Mouse (Mus musculus): ENCODE results near the gene BC029722. TPM values are rescaled to one million over a fixed set of nuclear protein-coding genes. Genes with fewer than 3 reads are reported as not detected.

BC029722 gene
- total and polyA plus RNA-seq, 3 experiments, result 12.4 to 33.8 (median 22.7) TPM

- dilution Hi-C loops (cut with MboI; ENCODE audit: extremely low pct_ligation_motif_present, extremely low pct_unique_long_range_greater_than_20kb, low sequenced_read_pairs) (no loop called here), in situ Hi-C loops (cut with MboI; ENCODE audit: low pct_ligation_motif_present, low pct_unique_long_range_greater_than_20kb, low sequenced_read_pairs) (no loop called here)
- no peaks in the 10 kb centered on the region for H3K79me2 ChIP-seq (replicated peaks; ENCODE audit: control insufficient read depth, extremely low read depth, insufficient read depth, poor library complexity, severe bottlenecking)
- TF ChIP-seq USF1 (IDR thresholded peaks at IDR 0.05; ENCODE audit: low read depth, low read length) (no peak), BHLHE40 (IDR thresholded peaks at IDR 0.05; ENCODE audit: low read depth, low read length) (no peak), IRF4 (IDR thresholded peaks at IDR 0.05; ENCODE audit: low read depth, low read length) (no peak), NRF1 (IDR thresholded peaks at IDR 0.05; ENCODE audit: low read depth, low read length) (no peak), ELF1 (IDR thresholded peaks at IDR 0.05; ENCODE audit: low read depth, low read length) (no peak), USF2 (conservative IDR thresholded peaks at IDR 0.05; ENCODE audit: low read depth, low read length) (no peak), ZNF384 (IDR thresholded peaks at IDR 0.05; ENCODE audit: low read depth, low read length) (no peak)
- no peak overlapping the region for H3K4me3 ChIP-seq (replicated peaks in 1 of 3; ENCODE audit: low read depth in 2 of 3, low read length in 2 of 3, poor library complexity in 1 of 3)
- no peak overlapping the region for H3K4me2 ChIP-seq (ENCODE audit: insufficient read depth, low read depth, poor library complexity, severe bottlenecking)
- no peaks in the 10 kb centered on the region for H3K4me1 ChIP-seq (ENCODE audit: control insufficient read depth in 1 of 2, insufficient read depth in 2 of 2)
- H3K9me3 ChIP-seq (replicated peaks; ENCODE audit: low read length), result no peaks in the 10 kb centered on the region
- peaks cover 45% of the 10 kb centered on the region for H3K27me3 ChIP-seq (replicated peaks)
- no peak for DNase-seq (ENCODE audit: extremely low read depth)
- no peaks in the 10 kb centered on the region for H3K36me3 ChIP-seq (replicated peaks in 1 of 2; ENCODE audit: control insufficient read depth in 1 of 2, insufficient read depth in 1 of 2, low read length in 1 of 2)
- no peak overlapping the region for H3K9ac ChIP-seq (ENCODE audit: insufficient read depth, low read depth)
- no peak overlapping the region for H3K27ac ChIP-seq (ENCODE audit: insufficient read depth, low read depth)
Observed at GRCm38 (mm10) chr2:155798613-155799012, 20.6 kb downstream of the BC029722 start.

- TF ChIP-seq NRF1 (IDR thresholded peaks at IDR 0.05; ENCODE audit: low read depth, low read length) (no peak), EP300 (IDR thresholded peaks at IDR 0.05; ENCODE audit: low read length) (no peak), SIN3A (IDR thresholded peaks at IDR 0.05; ENCODE audit: low read length) (no peak), RAD21 (IDR thresholded peaks at IDR 0.05; ENCODE audit: low read depth, low read length) (no peak), NELFE (IDR thresholded peaks at IDR 0.05; ENCODE audit: low read depth, low read length) (no peak), POLR2A (IDR thresholded peaks at IDR 0.05; ENCODE audit: low read depth, low read length) (no peak), USF2 (conservative IDR thresholded peaks at IDR 0.05; ENCODE audit: low read depth, low read length) (no peak), ZNF384 (IDR thresholded peaks at IDR 0.05; ENCODE audit: low read depth, low read length) (no peak), CHD1 (IDR thresholded peaks at IDR 0.05; ENCODE audit: low read depth, low read length) (no peak), JUN (IDR thresholded peaks at IDR 0.05; ENCODE audit: insufficient read depth, low read depth, low read length) (no peak), ELF1 (IDR thresholded peaks at IDR 0.05; ENCODE audit: low read depth, low read length) (no peak), SMC3 (IDR thresholded peaks at IDR 0.05; ENCODE audit: low read depth, low read length) (no peak), TBP (conservative IDR thresholded peaks at IDR 0.05; ENCODE audit: low read depth, low read length) (no peak), E2F4 (IDR thresholded peaks at IDR 0.05; ENCODE audit: insufficient replicate concordance, low read depth, low read length) (no peak)
- DNase-seq (ENCODE audit: extremely low read depth), result no peak
- peaks cover 48% of the 10 kb centered on the region for H3K27me3 ChIP-seq (replicated peaks)
- dilution Hi-C loops (cut with MboI; ENCODE audit: extremely low pct_ligation_motif_present, extremely low pct_unique_long_range_greater_than_20kb, low sequenced_read_pairs) (no loop called here), in situ Hi-C loops (cut with MboI; ENCODE audit: low pct_ligation_motif_present, low pct_unique_long_range_greater_than_20kb, low sequenced_read_pairs) (no loop called here)
- H3K4me3 ChIP-seq (replicated peaks in 1 of 3; ENCODE audit: low read depth in 2 of 3, low read length in 2 of 3, poor library complexity in 1 of 3), result no peak overlapping the region
- H3K36me3 ChIP-seq (replicated peaks in 1 of 2; ENCODE audit: control insufficient read depth in 1 of 2, insufficient read depth in 1 of 2, low read length in 1 of 2), result no peaks in the 10 kb centered on the region
- H3K79me2 ChIP-seq (replicated peaks; ENCODE audit: control insufficient read depth, extremely low read depth, insufficient read depth, poor library complexity, severe bottlenecking), result no peaks in the 10 kb centered on the region
- no peak overlapping the region for H3K27ac ChIP-seq (ENCODE audit: insufficient read depth, low read depth)
- no peak overlapping the region for H3K9ac ChIP-seq (ENCODE audit: insufficient read depth, low read depth)
- peaks cover 2 to 3% of the 10 kb centered on the region in 2 experiments; a peak in 2 of 4 replicates for H3K4me1 ChIP-seq (ENCODE audit: control insufficient read depth in 1 of 2, insufficient read depth in 2 of 2)
- H3K9me3 ChIP-seq (replicated peaks; ENCODE audit: low read length), result no peaks in the 10 kb centered on the region
- no peak overlapping the region for H3K4me2 ChIP-seq (ENCODE audit: insufficient read depth, low read depth, poor library complexity, severe bottlenecking)
Observed at GRCm38 (mm10) chr2:155794674-155795445, 24.4 kb downstream of the BC029722 start.

Data from CH12.LX (cell line).